Mouse (Mus musculus): ENCODE measurements at regions not wholly inside any gene's neighbourhood (a gene's known extent, or its start where the extent isn't known, plus 50 kb on each side); places are given as distances from the start of the nearest gene placed in this dataset.

DNA sequence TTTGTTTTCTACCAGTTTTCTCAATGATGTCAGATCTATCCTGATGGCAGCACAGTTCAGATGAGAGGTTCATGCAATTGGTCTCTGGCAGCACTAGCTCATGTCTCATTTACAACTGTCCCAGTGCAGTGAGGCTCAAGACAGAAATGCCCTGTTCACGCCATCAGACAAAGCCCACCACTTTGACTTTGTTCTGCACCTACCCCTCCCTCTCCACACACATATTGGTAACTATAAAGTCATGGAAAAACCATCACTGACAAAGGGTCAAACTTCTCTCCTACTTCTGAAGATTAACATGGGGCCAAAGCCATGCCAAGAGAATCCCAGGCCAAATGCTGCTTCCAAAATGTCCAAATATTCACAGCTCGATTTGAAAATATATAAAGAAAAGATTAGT, 302.7 kb downstream of the Slc30a10 start:
- TF ChIP-seq CTCF (conservative IDR thresholded peaks at IDR 0.05; ENCODE audit: insufficient read depth, insufficient read length, low read depth, low read length) (no peak), POLR2A (IDR thresholded peaks at IDR 0.05; ENCODE audit: low read depth, low read length) (no peak)

Data from kidney, adult 2 months (tissue).